Mouse (Mus musculus) left cerebral cortex, postnatal 10 days (tissue): ENCODE data around the gene Lrmp. TPM values are rescaled to one million over a fixed set of nuclear protein-coding genes. Genes with fewer than 3 reads are reported as not detected.

Source experiments
- DNase-seq, 2 experiments: peaks; one replicate each; pipeline ENCODE4 v3.0.0; 2021 to 2022; ENCODE audit warnings: low spot score in 2 of 2, mixed read lengths in 1 of 2; ENCODE audit errors: extremely low spot score in 1 of 2
- intact Hi-C: fragments of 180-260 bp; cut with DNase I; formaldehyde crosslinking; loops from one replicate; pipeline ENCODE4 v1.15.1; 2025
- total RNA-seq, 2 experiments: library from RNA; stranded (reverse); gene quantifications; 2 replicates each; pipeline ENCODE4 v1.2.3; 2021

Lrmp gene
- total RNA-seq, 2 experiments from 2014 or later, result 1.5 to 1.9 TPM

- DNase-seq, result no peak
- intact Hi-C loops, result no loop called here
Measured at GRCm38 (mm10) chr6:145182044-145182443, 66.6 kb downstream of the Lrmp start.

GRCm38 (mm10) chr6:145186096-145186495 is 70.6 kb downstream of the Lrmp start:
- intact Hi-C loops, result loop anchor here (5.0 kb wide), 1 partner anchor 99 kb away; no protein-coding TSS in a partner anchor
- no peak for DNase-seq

GRCm38 (mm10) chr6:145187093-145188088 is 71.9 kb downstream of the Lrmp start:
- DNase-seq, result peak; percentile 20 to 49
- intact Hi-C loops, result loop anchor here (5.0 kb wide), 1 partner anchor 100 kb away; no protein-coding TSS in a partner anchor

- intact Hi-C loops, result no loop called here
Measured at GRCm38 (mm10) chr6:145193038-145193437, 77.6 kb downstream of the Lrmp start.

GRCm38 (mm10) chr6:145193446-145193845 is 78.0 kb downstream of the Lrmp start:
- no peak for DNase-seq
- intact Hi-C loops, result no loop called here

More at GRCm38 (mm10) chr6:145193038-145193437, 77.6 kb downstream of the Lrmp start:
- DNase-seq, result no peak

GRCm38 (mm10) chr6:145197949-145198686 is 82.7 kb downstream of the Lrmp start:
- DNase-seq, result no peak
- intact Hi-C loops, result no loop called here

- intact Hi-C loops, result no loop called here
- no peak for DNase-seq
Measured at GRCm38 (mm10) chr6:145202432-145203125, 87.1 kb downstream of the Lrmp start.

GRCm38 (mm10) chr6:145204440-145204839 is 89.0 kb downstream of the Lrmp start:
- DNase-seq, result no peak
- intact Hi-C loops, result no loop called here

- intact Hi-C loops, result no loop called here
- DNase-seq, result no peak
Measured at GRCm38 (mm10) chr6:145205142-145205541, 89.7 kb downstream of the Lrmp start.

- DNase-seq, result peak in 1 of 2 experiments; percentile 31
- intact Hi-C loops, result no loop called here
Measured at GRCm38 (mm10) chr6:145210056-145210680, 94.7 kb downstream of the Lrmp start.

GRCm38 (mm10) chr6:145210816-145211338 is 95.4 kb downstream of the Lrmp start, which contains the start of the genes Casc1 and Etfrf1:
Gene Casc1 (minus strand): TSS chr6:145211005.
Gene Etfrf1 (plus strand): TSS chr6:145211134.
- DNase-seq, result peak; percentile 99
- intact Hi-C loops, result no loop called here

GRCm38 (mm10) chr6:145211376-145212305 is 96.2 kb downstream of the Lrmp start:
- intact Hi-C loops, result no loop called here

GRCm38 (mm10) chr6:145213916-145214315 is 98.5 kb downstream of the Lrmp start:
- intact Hi-C loops, result no loop called here
- no peak for DNase-seq

More at GRCm38 (mm10) chr6:145211376-145212305, 96.2 kb downstream of the Lrmp start:
- no peak for DNase-seq

- intact Hi-C loops, result no loop called here
- no peak for DNase-seq
Measured at GRCm38 (mm10) chr6:145215826-145216225, 100.4 kb downstream of the Lrmp start.

- intact Hi-C loops, result no loop called here
- no peak for DNase-seq
Measured at GRCm38 (mm10) chr6:145224246-145224645, 108.8 kb downstream of the Lrmp start.
